Mouse (Mus musculus) hindbrain, embryonic 15.5 days (tissue): ENCODE results near the gene Akt1. TPM values are rescaled to one million over a fixed set of nuclear protein-coding genes. Genes with fewer than 3 reads are reported as not detected.

Experiments used
- ATAC-seq: fragments of 200-750 bp; cut with Nextera tagmentation; 2 replicates; pipeline ENCODE4 v1.8.0; 2017; ENCODE audit warnings: low read depth, moderate number of reproducible peaks, moderate TSS enrichment; ENCODE audit not compliant: low FRiP score
- H3K27ac ChIP-seq: fragments of 300-500 bp; sonication (generic); replicated peaks from 2 replicates; pipeline ENCODE4 v1.5.1; 2015; ENCODE audit warnings: mild to moderate bottlenecking, inconsistent platforms
- H3K27me3 ChIP-seq: fragments of 300-500 bp; sonication (generic); 2 replicates; pipeline ENCODE4 v1.6.1; 2015; ENCODE audit warnings: control low read depth, inconsistent platforms
- H3K36me3 ChIP-seq: fragments of 300-500 bp; sonication (generic); 2 replicates; pipeline ENCODE4 v1.6.1; 2015; ENCODE audit warnings: control low read depth, inconsistent platforms
- H3K4me1 ChIP-seq: fragments of 300-500 bp; sonication (generic); replicated peaks from 2 replicates; pipeline ENCODE4 v1.6.1; 2015; ENCODE audit warnings: control low read depth, inconsistent platforms
- H3K4me2 ChIP-seq: fragments of 300-500 bp; sonication (generic); 2 replicates; pipeline ENCODE4 v1.6.1; 2015; ENCODE audit warnings: moderate library complexity, mild to moderate bottlenecking, inconsistent platforms
- H3K4me3 ChIP-seq: fragments of 300-500 bp; sonication (generic); 2 replicates; pipeline ENCODE4 v1.5.1; 2015; ENCODE audit warnings: mild to moderate bottlenecking, inconsistent platforms
- H3K9ac ChIP-seq: fragments of 300-500 bp; sonication (generic); 2 replicates; pipeline ENCODE4 v1.6.1; 2015; ENCODE audit warnings: inconsistent platforms
- H3K9me3 ChIP-seq: fragments of 300-500 bp; sonication (generic); 2 replicates; pipeline ENCODE4 v1.6.1; 2016; ENCODE audit warnings: control low read depth, inconsistent platforms
- WGBS: fragments of 180-500 bp; shearing (Covaris S2); methylation state at CpG from one replicate; pipeline ENCODE4 v1.1.7; 2015; 5-methylcytosine and 5-hydroxymethylcytosine counted together
- polyA plus RNA-seq: library from polyadenylated mRNA; unstranded; fragments of >200 nt; fragmentation: Nextera tagmentation; extraction: Ambion mirVana; gene quantifications from 2 replicates; pipeline ENCODE4 v1.2.1, GENCODE M21; 2015

The Akt1 gene
- polyA plus RNA-seq, 1 experiment from 2014 or later = 159 TPM

- H3K27me3 ChIP-seq = peaks cover 39% of the 10 kb centered on the region
- H3K27ac ChIP-seq = no peak overlapping the region
- no peak; the same call in 1 of the 2 replicates for ATAC-seq
- H3K4me3 ChIP-seq = peak overlapping the region; percentile 49
- no peaks in the 10 kb centered on the region for H3K36me3 ChIP-seq
- 4% methylated on average over 77 of the region's 87 CpGs for WGBS
- H3K4me1 ChIP-seq = peaks cover 41% of the 10 kb centered on the region
- peak overlapping the region; percentile 35 for H3K9ac ChIP-seq
- H3K4me2 ChIP-seq = peak overlapping the region; percentile 97
- no peaks in the 10 kb centered on the region for H3K9me3 ChIP-seq
These were observed 4.6 kb upstream of the Akt1 start for GRCm38 (mm10) chr12:112679027-112679996.

GRCm38 (mm10) chr12:112678555-112679026, 3.9 kb upstream of the Akt1 start, which contains the start of gene Zbtb42:
Zbtb42 (plus strand) TSS chr12:112678828.
- peaks cover 42% of the 10 kb centered on the region for H3K4me1 ChIP-seq

GRCm38 (mm10) chr12:112677943-112678554, 3.4 kb upstream of the Akt1 start:
- Histone ChIP-seq H3K9me3 (no peaks in the 10 kb centered on the region), H3K4me3 (peak overlapping the region; percentile 49), H3K36me3 (no peaks in the 10 kb centered on the region), H3K27ac (no peak overlapping the region), H3K4me2 (peak overlapping the region; percentile 97), H3K9ac (peak overlapping the region; percentile 35; the same call in 1 of the 2 replicates), H3K27me3 (peaks cover 39% of the 10 kb centered on the region), H3K4me1 (peaks cover 40% of the 10 kb centered on the region)
- ATAC-seq = no peak
- WGBS = 18% methylated on average over 19 of the region's 19 CpGs

More at GRCm38 (mm10) chr12:112678555-112679026, 3.9 kb upstream of the Akt1 start, which contains the start of gene Zbtb42:
- Histone ChIP-seq H3K27me3 (peaks cover 39% of the 10 kb centered on the region), H3K27ac (no peak within 1 kb of the TSS), H3K36me3 (no peaks in the 10 kb centered on the region), H3K4me2 (peak within 1 kb of the TSS; percentile 97), H3K4me3 (peak within 1 kb of the TSS; percentile 49), H3K9ac (peak within 1 kb of the TSS; percentile 35), H3K9me3 (no peaks in the 10 kb centered on the region)
- under 1% methylated on average over 59 of the region's 60 CpGs for WGBS
- no peak for ATAC-seq

GRCm38 (mm10) chr12:112677076-112677475, 2.4 kb upstream of the Akt1 start:
- no peak overlapping the region for H3K4me2 ChIP-seq
- no peak overlapping the region for H3K9ac ChIP-seq
- H3K4me3 ChIP-seq = no peak overlapping the region
- peaks cover 39% of the 10 kb centered on the region for H3K27me3 ChIP-seq
- H3K27ac ChIP-seq = no peak overlapping the region
- H3K4me1 ChIP-seq = peaks cover 50% of the 10 kb centered on the region
- no peaks in the 10 kb centered on the region for H3K9me3 ChIP-seq
- no peak for ATAC-seq
- no peaks in the 10 kb centered on the region for H3K36me3 ChIP-seq
- WGBS = 60% methylated on average over 5 of the region's 5 CpGs

- H3K4me2 ChIP-seq = peak overlapping the region; percentile 90
- H3K4me3 ChIP-seq = peak overlapping the region; percentile 92
- peak; percentile 35; the same call in 1 of the 2 replicates for ATAC-seq
- 13% methylated on average over 18 of the region's 18 CpGs for WGBS
- no peaks in the 10 kb centered on the region for H3K9me3 ChIP-seq
- H3K27me3 ChIP-seq = peaks cover 28% of the 10 kb centered on the region
- H3K4me1 ChIP-seq = peaks cover 65% of the 10 kb centered on the region
- no peaks in the 10 kb centered on the region for H3K36me3 ChIP-seq
- peak overlapping the region; percentile 96 for H3K9ac ChIP-seq
- H3K27ac ChIP-seq = peak overlapping the region; percentile 91
These were observed 756 bp upstream of the Akt1 start for GRCm38 (mm10) chr12:112675245-112676035.

- Histone ChIP-seq H3K4me2 (peak overlapping the region; percentile 90), H3K27me3 (peaks cover 13% of the 10 kb centered on the region), H3K4me1 (peaks cover 61% of the 10 kb centered on the region), H3K9me3 (no peaks in the 10 kb centered on the region), H3K9ac (peak overlapping the region; percentile 96), H3K27ac (peak overlapping the region; percentile 91), H3K36me3 (peaks cover 9% of the 10 kb centered on the region; the same call in 1 of the 2 replicates), H3K4me3 (peak overlapping the region; percentile 92)
- ATAC-seq = peak; percentile 1; the same call in 1 of the 2 replicates
- WGBS = under 1% methylated on average over 64 of the region's 68 CpGs
These were observed 1.1 kb downstream of the Akt1 start for GRCm38 (mm10) chr12:112673576-112674091.

GRCm38 (mm10) chr12:112672744-112673575, 1.7 kb downstream of the Akt1 start:
- Histone ChIP-seq H3K4me1 (peaks cover 61% of the 10 kb centered on the region), H3K4me2 (peak overlapping the region; percentile 90), H3K9me3 (no peaks in the 10 kb centered on the region), H3K4me3 (peak overlapping the region; percentile 92), H3K27me3 (peaks cover 6% of the 10 kb centered on the region), H3K9ac (peak overlapping the region; percentile 96), H3K27ac (peak overlapping the region; percentile 91), H3K36me3 (peaks cover 15% of the 10 kb centered on the region)
- WGBS = 1% methylated on average over 21 of the region's 21 CpGs
- ATAC-seq = peak; percentile 24; the same call in 1 of the 2 replicates

- Histone ChIP-seq H3K9ac (peak overlapping the region; percentile 96; the same call in 1 of the 2 replicates), H3K4me1 (peaks cover 65% of the 10 kb centered on the region), H3K36me3 (peaks cover 17% of the 10 kb centered on the region), H3K9me3 (no peaks in the 10 kb centered on the region), H3K4me3 (peak overlapping the region; percentile 92), H3K27ac (no peak overlapping the region), H3K27me3 (no peaks in the 10 kb centered on the region), H3K4me2 (peak overlapping the region; percentile 90)
- 81% methylated on average over 7 of the region's 7 CpGs for WGBS
- ATAC-seq = no peak
These were observed 2.8 kb downstream of the Akt1 start for GRCm38 (mm10) chr12:112671891-112672290.

GRCm38 (mm10) chr12:112670718-112671393, 3.8 kb downstream of the Akt1 start:
- H3K27me3 ChIP-seq = no peaks in the 10 kb centered on the region
- H3K4me1 ChIP-seq = peaks cover 76% of the 10 kb centered on the region
- no peaks in the 10 kb centered on the region for H3K9me3 ChIP-seq
- H3K9ac ChIP-seq = no peak overlapping the region
- H3K27ac ChIP-seq = no peak overlapping the region
- WGBS = 43% methylated on average over 9 of the region's 9 CpGs
- no peak overlapping the region for H3K4me3 ChIP-seq
- peak overlapping the region; percentile 90; the same call in 1 of the 2 replicates for H3K4me2 ChIP-seq
- H3K36me3 ChIP-seq = peaks cover 17% of the 10 kb centered on the region
- ATAC-seq = no peak
